Mouse (Mus musculus): ENCODE measurements around the gene Pgghg. TPM values are rescaled to one million over a fixed set of nuclear protein-coding genes. Genes with fewer than 3 reads are reported as not detected.
A peak's percentile ranks its signal among the peaks of the same experiment; 100 is the strongest.

The Pgghg gene
- total and polyA plus RNA-seq, 3 experiments = 3.0 to 7.2 TPM; not detected in 1

GRCm38 (mm10) chr7:140981704-140982103 is 40.5 kb downstream of the Pgghg start:
- Histone ChIP-seq H3K36me3 (ENCODE audit: control insufficient read depth in 1 of 2, insufficient read depth in 2 of 2, low read length in 2 of 2) (no peaks in the 10 kb centered on the region), H3K27ac (ENCODE audit: control insufficient read depth, low read depth, low read length) (no peak overlapping the region), H3K9me3 (replicated peaks; ENCODE audit: insufficient read depth, low read length) (no peaks in the 10 kb centered on the region), H3K79me2 (ENCODE audit: control insufficient read depth, insufficient read depth, low read length, poor library complexity) (no peaks in the 10 kb centered on the region), H3K27me3 (ENCODE audit: control insufficient read depth in 1 of 2, insufficient read depth in 2 of 2, low read length in 2 of 2) (peaks cover 3 to 6% of the 10 kb centered on the region in 2 experiments; a peak in 3 of 4 replicates), H3K4me1 (ENCODE audit: control insufficient read depth in 1 of 2, insufficient read depth in 2 of 2, low read length in 2 of 2) (no peaks in the 10 kb centered on the region), H3K4me3 (ENCODE audit: control insufficient read depth in 1 of 2, insufficient read depth in 1 of 2, low read depth in 2 of 2, low read length in 2 of 2) (no peak overlapping the region), H3K9ac (ENCODE audit: control insufficient read depth, low read depth, low read length, poor library complexity, severe bottlenecking) (no peak overlapping the region)
- TF ChIP-seq EP300 (IDR thresholded peaks at IDR 0.05; ENCODE audit: low read depth in 1 of 2, low read length in 2 of 2) (peak in 1 of 2 experiments; percentile 59; a peak in 2 of 4 replicates), TBP (IDR thresholded peaks at IDR 0.05; ENCODE audit: low read depth, low read length) (peak; percentile 98), ELF1 (IDR thresholded peaks at IDR 0.05; ENCODE audit: low read depth, low read length) (no peak), BHLHE40 (IDR thresholded peaks at IDR 0.05; ENCODE audit: borderline replicate concordance, low read depth, low read length) (no peak), ZNF384 (IDR thresholded peaks at IDR 0.05; ENCODE audit: low read depth, low read length) (peak; percentile 63), GABPA (IDR thresholded peaks at IDR 0.05; ENCODE audit: low read depth, low read length) (no peak), UBTF (IDR thresholded peaks at IDR 0.05; ENCODE audit: borderline replicate concordance, insufficient read depth, low read depth, low read length) (peak; percentile 95)
- DNase-seq (ENCODE audit: low read depth, low spot score) = peak; percentile 53

GRCm38 (mm10) chr7:140982971-140983370 is 41.8 kb downstream of the Pgghg start:
- H3K9ac ChIP-seq (ENCODE audit: control insufficient read depth, low read depth, low read length, poor library complexity, severe bottlenecking) = no peak overlapping the region
- no peak overlapping the region for H3K27ac ChIP-seq (ENCODE audit: control insufficient read depth, low read depth, low read length)
- DNase-seq (ENCODE audit: low read depth, low spot score) = no peak
- no peaks in the 10 kb centered on the region for H3K4me1 ChIP-seq (ENCODE audit: control insufficient read depth in 1 of 2, insufficient read depth in 2 of 2, low read length in 2 of 2)
- H3K9me3 ChIP-seq (replicated peaks; ENCODE audit: insufficient read depth, low read length) = no peaks in the 10 kb centered on the region
- no peaks in the 10 kb centered on the region for H3K36me3 ChIP-seq (ENCODE audit: control insufficient read depth in 1 of 2, insufficient read depth in 2 of 2, low read length in 2 of 2)
- TF ChIP-seq MEF2A (IDR thresholded peaks at IDR 0.05; ENCODE audit: extremely low read depth, insufficient replicate concordance, low read depth, low read length, poor library complexity, severe bottlenecking) (no peak), ETS1 (IDR thresholded peaks at IDR 0.05; ENCODE audit: low read depth, low read length) (no peak), JUND (IDR thresholded peaks at IDR 0.05; ENCODE audit: low read depth, low read length) (no peak), TBP (IDR thresholded peaks at IDR 0.05; ENCODE audit: low read depth, low read length) (no peak), UBTF (IDR thresholded peaks at IDR 0.05; ENCODE audit: borderline replicate concordance, insufficient read depth, low read depth, low read length) (no peak), CHD2 (IDR thresholded peaks at IDR 0.05; ENCODE audit: low read length) (no peak), ZMIZ1 (IDR thresholded peaks at IDR 0.05; ENCODE audit: low read depth, low read length) (no peak), KAT2A (conservative IDR thresholded peaks at IDR 0.05; ENCODE audit: low read depth, low read length) (no peak), MAFK (IDR thresholded peaks at IDR 0.05; ENCODE audit: borderline replicate concordance, low read depth, low read length) (no peak), POLR2AphosphoS5 (IDR thresholded peaks at IDR 0.05; ENCODE audit: borderline replicate concordance, low read depth, low read length) (no peak), NRF1 (IDR thresholded peaks at IDR 0.05; ENCODE audit: insufficient read depth, low read depth, low read length, poor library complexity, severe bottlenecking) (no peak), CHD1 (IDR thresholded peaks at IDR 0.05; ENCODE audit: low read depth, low read length) (no peak), RCOR1 (IDR thresholded peaks at IDR 0.05; ENCODE audit: low read depth, low read length) (no peak)
- no peak overlapping the region for H3K4me3 ChIP-seq (ENCODE audit: control insufficient read depth in 1 of 2, insufficient read depth in 1 of 2, low read depth in 2 of 2, low read length in 2 of 2)
- H3K79me2 ChIP-seq (ENCODE audit: control insufficient read depth, insufficient read depth, low read length, poor library complexity) = no peaks in the 10 kb centered on the region
- peaks cover 0 to 3% of the 10 kb centered on the region in 2 experiments; a peak in 2 of 4 replicates for H3K27me3 ChIP-seq (ENCODE audit: control insufficient read depth in 1 of 2, insufficient read depth in 2 of 2, low read length in 2 of 2)

All from MEL (cell line).